Mouse (Mus musculus) heart, postnatal 14 days (tissue): ENCODE data around the gene Gse1. TPM values are rescaled to one million over a fixed set of nuclear protein-coding genes. Genes with fewer than 3 reads are reported as not detected.
A peak's percentile ranks its signal among the peaks of the same experiment; 100 is the strongest.

ENCODE experiments used
- DNase-seq, 2 experiments: peaks; one replicate each; pipeline ENCODE4 v3.0.0; 2021 to 2022
- intact Hi-C: fragments of 180-260 bp; cut with DNase I; formaldehyde crosslinking; loops from one replicate; pipeline ENCODE4 v1.15.1; 2025
- total RNA-seq, 2 experiments: library from RNA; stranded (reverse); gene quantifications; 2 replicates each; pipeline ENCODE4 v1.2.3; 2021

Gse1 gene
- total RNA-seq, 2 experiments from 2014 or later = 29.0 to 33.1 TPM

GRCm38 (mm10) chr8:120409371-120410013 lies 181.2 kb downstream of the Gse1 start:
- intact Hi-C loops = loop anchor here (2.0 to 10.0 kb wide), 2 partner anchors 125 to 235 kb away; partner anchors contain the start of gene Fam92b

GRCm38 (mm10) chr8:120411059-120411458 lies 182.8 kb downstream of the Gse1 start:
- no peak for DNase-seq
- intact Hi-C loops = loop anchor here (10.0 kb wide), 1 partner anchor 236 kb away; the partner anchor contains the start of gene Fam92b

More at GRCm38 (mm10) chr8:120409371-120410013, 181.2 kb downstream of the Gse1 start:
- no peak for DNase-seq

- no peak for DNase-seq
- intact Hi-C loops = loop anchor here (10.0 kb wide), 1 partner anchor 237 kb away; the partner anchor contains the start of gene Fam92b
These were observed 183.6 kb downstream of the Gse1 start for GRCm38 (mm10) chr8:120411862-120412261.

- intact Hi-C loops = loop anchor here (10.0 kb wide), 1 partner anchor 238 kb away; the partner anchor contains the start of gene Fam92b
- no peak for DNase-seq
These were observed 184.1 kb downstream of the Gse1 start for GRCm38 (mm10) chr8:120412357-120412756.

- DNase-seq = no peak
- intact Hi-C loops = loop anchor here (10.0 kb wide), 1 partner anchor 238 kb away; the partner anchor contains the start of gene Fam92b
These were observed 184.8 kb downstream of the Gse1 start for GRCm38 (mm10) chr8:120412911-120413625.

GRCm38 (mm10) chr8:120413626-120413988 lies 185.4 kb downstream of the Gse1 start:
- DNase-seq = no peak
- intact Hi-C loops = loop anchor here (10.0 kb wide), 1 partner anchor 239 kb away; the partner anchor contains the start of gene Fam92b

GRCm38 (mm10) chr8:120414216-120414615 lies 186.0 kb downstream of the Gse1 start:
- intact Hi-C loops = loop anchor here (10.0 kb wide), 1 partner anchor 239 kb away; the partner anchor contains the start of gene Fam92b
- DNase-seq = no peak

GRCm38 (mm10) chr8:120415474-120415873 lies 187.2 kb downstream of the Gse1 start:
- intact Hi-C loops = loop anchor here (5.0 to 10.0 kb wide), 2 partner anchors 72 to 241 kb away; partner anchors contain the start of gene Fam92b
- no peak for DNase-seq

- DNase-seq = no peak
- intact Hi-C loops = loop anchor here (5.0 to 10.0 kb wide), 2 partner anchors 71 to 241 kb away; partner anchors contain the start of gene Fam92b
These were observed 187.9 kb downstream of the Gse1 start for GRCm38 (mm10) chr8:120416173-120416521.

- intact Hi-C loops = loop anchor here (5.0 to 10.0 kb wide), 2 partner anchors 71 to 242 kb away; partner anchors contain the start of gene Fam92b
- peak; percentile 78 to 80 for DNase-seq
These were observed 188.5 kb downstream of the Gse1 start for GRCm38 (mm10) chr8:120416522-120417394.

GRCm38 (mm10) chr8:120418188-120418587 lies 189.9 kb downstream of the Gse1 start:
- intact Hi-C loops = loop anchor here (5.0 to 10.0 kb wide), 2 partner anchors 69 to 243 kb away; partner anchors contain the start of gene Fam92b
- no peak for DNase-seq

GRCm38 (mm10) chr8:120419675-120420074 lies 191.4 kb downstream of the Gse1 start:
- no peak for DNase-seq
- intact Hi-C loops = loop anchor here (5.0 to 10.0 kb wide), 2 partner anchors 68 to 245 kb away; partner anchors contain the start of gene Fam92b

GRCm38 (mm10) chr8:120420226-120420625 lies 192.0 kb downstream of the Gse1 start:
- no peak for DNase-seq
- intact Hi-C loops = no loop called here

GRCm38 (mm10) chr8:120421638-120422037 lies 193.4 kb downstream of the Gse1 start:
- peak; percentile 44 to 51 for DNase-seq
- intact Hi-C loops = no loop called here

GRCm38 (mm10) chr8:120422236-120422635 lies 194.0 kb downstream of the Gse1 start:
- DNase-seq = no peak
- intact Hi-C loops = no loop called here

- DNase-seq = no peak
- intact Hi-C loops = no loop called here
These were observed 195.3 kb downstream of the Gse1 start for GRCm38 (mm10) chr8:120423576-120423975.

- no peak for DNase-seq
- intact Hi-C loops = no loop called here
These were observed 196.6 kb downstream of the Gse1 start for GRCm38 (mm10) chr8:120424829-120425198.

GRCm38 (mm10) chr8:120425199-120425941 lies 197.1 kb downstream of the Gse1 start:
- DNase-seq = no peak
- intact Hi-C loops = no loop called here

GRCm38 (mm10) chr8:120426105-120426504 lies 197.8 kb downstream of the Gse1 start:
- intact Hi-C loops = no loop called here
- no peak for DNase-seq
